Mouse (Mus musculus) liver, postnatal 0 days (tissue): Measurements from ENCODE around the gene Ugt3a1. TPM values are rescaled to one million over a fixed set of nuclear protein-coding genes. Genes with fewer than 3 reads are reported as not detected.
"Not testable (repeated sequence)": the region's sequence is repeated elsewhere in the genome, so short reads cannot be mapped to it uniquely, and the experiment has no call there.

Experiments used
- ATAC-seq: fragments of 200-750 bp; cut with Nextera tagmentation; 2 replicates; pipeline ENCODE4 v1.8.0; 2017; ENCODE audit warnings: mild to moderate bottlenecking, moderate library complexity
- DNase-seq: peaks from one replicate; pipeline ENCODE4 v3.0.0-alpha.2; 2016
- H3K27ac ChIP-seq: fragments of 300-500 bp; sonication (generic); 2 replicates; pipeline ENCODE4 v1.5.1; 2014; ENCODE audit warnings: antibody characterized with exemption, moderate library complexity, mild to moderate bottlenecking, low read depth
- H3K27me3 ChIP-seq: fragments of 300-500 bp; sonication (generic); 2 replicates; pipeline ENCODE4 v1.6.1; 2014; ENCODE audit warnings: low read length, control low read depth, mixed read lengths; ENCODE audit not compliant: insufficient read depth
- H3K36me3 ChIP-seq: fragments of 300-500 bp; sonication (generic); replicated peaks from 2 replicates; pipeline ENCODE4 v1.6.1; 2014; ENCODE audit warnings: mild to moderate bottlenecking, control low read depth, low read length, moderate library complexity, mixed read lengths; ENCODE audit not compliant: insufficient read depth
- H3K4me1 ChIP-seq: fragments of 300-500 bp; sonication (generic); 2 replicates; pipeline ENCODE4 v1.6.1; 2014; ENCODE audit warnings: antibody characterized with exemption, mild to moderate bottlenecking, control low read depth; ENCODE audit not compliant: insufficient read depth
- H3K4me2 ChIP-seq: fragments of 300-500 bp; sonication (generic); 2 replicates; pipeline ENCODE4 v1.6.1; 2014; ENCODE audit warnings: low read depth, mild to moderate bottlenecking, low read length, moderate library complexity, mixed read lengths
- H3K4me3 ChIP-seq: fragments of 300-500 bp; sonication (generic); 2 replicates; pipeline ENCODE4 v1.5.1; 2014; ENCODE audit warnings: low read depth, low read length
- H3K9ac ChIP-seq: fragments of 300-500 bp; sonication (generic); replicated peaks from 2 replicates; pipeline ENCODE4 v1.6.1; 2014; ENCODE audit warnings: mild to moderate bottlenecking, moderate library complexity
- H3K9me3 ChIP-seq: fragments of 300-500 bp; sonication (generic); 2 replicates; pipeline ENCODE4 v1.6.1; 2016; ENCODE audit warnings: mild to moderate bottlenecking, control low read depth, low read length, mixed read lengths
- CTCF ChIP-seq: sonication (generic); IDR thresholded peaks from 2 replicates; pipeline ENCODE4 v1.5.1; 2016; ENCODE audit warnings: antibody characterized with exemption, low read depth
- EP300 ChIP-seq: IDR thresholded peaks from 2 replicates; pipeline ENCODE4 v1.6.1; 2016; ENCODE audit warnings: antibody characterized with exemption, low read depth, mild to moderate bottlenecking
- WGBS: fragments of 180-500 bp; shearing (Covaris S2); extraction: QIAGEN DNeasy Blood & Tissue Kit; methylation state at CpG from one replicate; pipeline ENCODE4 v1.1.7; 2014; ENCODE audit not compliant: insufficient replicate concordance; 5-methylcytosine and 5-hydroxymethylcytosine counted together
- polyA plus RNA-seq: library from polyadenylated mRNA; unstranded; fragments of >200 nt; fragmentation: Nextera tagmentation; extraction: Ambion mirVana; gene quantifications from 2 replicates; pipeline ENCODE4 v1.2.1, GENCODE M21; 2015

Gene Ugt3a1
- 0.92 and 0.94 TPM in 2 replicates for polyA plus RNA-seq

DNA sequence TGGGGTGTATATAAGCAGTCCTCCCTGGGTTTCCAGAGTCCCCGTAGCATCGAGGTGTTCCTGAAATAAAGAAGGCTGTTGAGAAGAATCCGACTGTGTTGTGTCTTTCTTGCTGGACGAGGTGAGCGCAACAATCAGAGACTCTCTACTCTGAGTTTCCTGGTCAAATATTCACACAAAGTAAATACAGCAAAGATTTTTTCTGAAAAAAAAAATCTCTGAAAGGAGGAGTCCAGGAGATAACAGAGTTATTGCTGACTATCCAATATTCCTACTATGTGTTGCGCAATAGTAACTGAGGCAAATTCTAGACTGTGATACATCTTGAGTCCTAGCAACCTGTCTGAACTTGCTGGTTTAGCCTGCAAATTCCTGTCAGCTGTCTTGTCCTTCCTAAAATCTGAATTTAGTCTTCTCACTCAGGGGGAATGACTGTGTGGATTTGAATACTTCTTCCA lies at the start of gene Ugt3a1:
Ugt3a1 (plus strand) TSS at position 51 of the 458 bp plus-strand sequence.
- ATAC-seq (no peak), DNase-seq (no peak)
- H3K27me3 ChIP-seq, result no peaks in the 10 kb centered on the region
- H3K9me3 ChIP-seq, result no peaks in the 10 kb centered on the region
- H3K36me3 ChIP-seq, result no peaks in the 10 kb centered on the region
- H3K9ac ChIP-seq, result no peak within 1 kb of the TSS
- no peak within 1 kb of the TSS for H3K27ac ChIP-seq
- no peaks in the 10 kb centered on the region for H3K4me1 ChIP-seq
- WGBS, result 92% methylated on average over 6 of the region's 6 CpGs
- H3K4me3 ChIP-seq, result no peak within 1 kb of the TSS
- H3K4me2 ChIP-seq, result no peak within 1 kb of the TSS
- TF ChIP-seq CTCF (no peak), EP300 (no peak)

GRCm38 (mm10) chr15:9230917-9231316 lies 45.8 kb upstream of the Ugt3a1 start:
- H3K9me3 ChIP-seq, H3K9ac ChIP-seq, ATAC-seq, DNase-seq, H3K36me3 ChIP-seq, H3K27me3 ChIP-seq, H3K27ac ChIP-seq, H3K4me2 ChIP-seq, H3K4me3 ChIP-seq, H3K4me1 ChIP-seq: not testable (repeated sequence)
- WGBS, result 65% methylated on average over 4 of the region's 4 CpGs

- Histone ChIP-seq H3K9me3 (no peaks in the 10 kb centered on the region; the same call in 1 of the 2 replicates), H3K4me2 (no peak overlapping the region), H3K9ac (no peak overlapping the region), H3K27ac (no peak overlapping the region), H3K27me3 (no peaks in the 10 kb centered on the region), H3K4me1 (no peaks in the 10 kb centered on the region), H3K4me3 (no peak overlapping the region), H3K36me3 (no peaks in the 10 kb centered on the region)
- DNase-seq (no peak), ATAC-seq (no peak)
- no peak for TF ChIP-seq EP300
- TF ChIP-seq CTCF, result no peak
These were observed 30.3 kb upstream of the Ugt3a1 start for GRCm38 (mm10) chr15:9246345-9246744.

DNA sequence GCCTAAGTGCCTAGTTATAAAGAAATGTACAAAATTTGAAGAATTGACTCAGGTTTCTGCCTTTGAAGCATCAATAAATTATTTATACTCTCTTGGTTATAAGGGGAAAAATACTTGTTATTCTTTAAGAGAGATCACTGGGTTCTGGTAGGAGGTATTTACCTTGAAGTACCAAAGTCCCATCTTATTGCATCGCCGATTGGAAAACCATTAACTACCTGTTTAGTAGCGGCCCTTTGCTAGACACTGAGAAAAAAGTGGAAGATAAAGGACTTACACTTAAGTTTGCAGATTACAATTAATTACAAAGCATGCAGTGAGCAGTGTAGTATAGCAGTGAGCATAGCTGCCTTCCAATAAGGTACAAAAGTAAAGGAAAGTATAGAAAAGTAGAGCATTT lies 23.8 kb upstream of the Ugt3a1 start:
- H3K4me2 ChIP-seq, result no peak overlapping the region
- no peak for TF ChIP-seq EP300
- TF ChIP-seq CTCF, result no peak
- H3K27ac ChIP-seq, result no peak overlapping the region
- ATAC-seq (no peak), DNase-seq (no peak)
- no peak overlapping the region for H3K9ac ChIP-seq
- H3K9me3 ChIP-seq, result no peaks in the 10 kb centered on the region; the same call in 1 of the 2 replicates
- H3K27me3 ChIP-seq, result no peaks in the 10 kb centered on the region
- no peaks in the 10 kb centered on the region for H3K36me3 ChIP-seq
- H3K4me1 ChIP-seq, result no peaks in the 10 kb centered on the region
- no peak overlapping the region for H3K4me3 ChIP-seq
- WGBS, result 73% methylated on average over 3 of the region's 3 CpGs

DNA sequence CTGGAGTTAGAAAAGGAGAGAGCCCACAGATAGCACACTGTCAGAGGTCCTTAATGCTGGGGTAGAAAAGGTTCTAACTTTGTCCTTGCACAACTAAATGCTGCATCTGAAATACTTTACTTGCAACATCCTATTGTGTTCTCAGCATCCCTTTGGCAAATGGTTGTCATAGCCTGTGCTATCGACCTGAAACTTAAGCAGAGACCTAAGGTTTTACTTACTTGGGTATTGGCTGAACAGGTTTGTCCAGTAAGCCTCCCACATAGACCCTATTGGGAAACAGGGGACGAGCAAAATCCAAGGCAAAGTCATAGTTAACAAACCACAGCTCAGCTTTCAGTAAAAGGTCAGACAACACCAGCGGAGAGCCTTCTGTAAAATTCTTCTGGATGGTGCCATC lies 16.1 kb upstream of the Ugt3a1 start:
- no peak overlapping the region for H3K27ac ChIP-seq
- H3K9me3 ChIP-seq, result no peaks in the 10 kb centered on the region
- no peaks in the 10 kb centered on the region for H3K27me3 ChIP-seq
- ATAC-seq (no peak), DNase-seq (no peak)
- no peak overlapping the region for H3K4me2 ChIP-seq
- H3K4me1 ChIP-seq, result no peaks in the 10 kb centered on the region
- H3K36me3 ChIP-seq, result no peaks in the 10 kb centered on the region
- WGBS, result 46% methylated on average over 3 of the region's 3 CpGs
- no peak overlapping the region for H3K4me3 ChIP-seq
- TF ChIP-seq CTCF, result no peak
- TF ChIP-seq EP300, result no peak
- no peak overlapping the region for H3K9ac ChIP-seq

- no peak overlapping the region for H3K27ac ChIP-seq
- ATAC-seq (no peak), DNase-seq (no peak)
- H3K36me3 ChIP-seq, result no peaks in the 10 kb centered on the region
- WGBS, result 62% methylated on average over 7 of the region's 7 CpGs
- no peak for TF ChIP-seq CTCF
- H3K27me3 ChIP-seq, result no peaks in the 10 kb centered on the region
- no peak overlapping the region for H3K4me3 ChIP-seq
- no peak overlapping the region for H3K9ac ChIP-seq
- H3K9me3 ChIP-seq, result no peaks in the 10 kb centered on the region
- H3K4me2 ChIP-seq, result no peak overlapping the region
- H3K4me1 ChIP-seq, result no peaks in the 10 kb centered on the region
These were observed 4.8 kb upstream of the Ugt3a1 start for GRCm38 (mm10) chr15:9271876-9272275.

GRCm38 (mm10) chr15:9279026-9279425 lies 2.3 kb downstream of the Ugt3a1 start:
- no peaks in the 10 kb centered on the region for H3K9me3 ChIP-seq
- no peak overlapping the region for H3K4me3 ChIP-seq
- no peak for ATAC-seq
- H3K4me2 ChIP-seq, result no peak overlapping the region
- WGBS, result 66% methylated on average over 3 of the region's 3 CpGs
- H3K4me1 ChIP-seq, result no peaks in the 10 kb centered on the region
- no peaks in the 10 kb centered on the region for H3K27me3 ChIP-seq
- no peaks in the 10 kb centered on the region for H3K36me3 ChIP-seq
- TF ChIP-seq EP300, result no peak
- no peak for TF ChIP-seq CTCF
- no peak for DNase-seq
- no peak overlapping the region for H3K9ac ChIP-seq
- no peak overlapping the region for H3K27ac ChIP-seq
